Mouse (Mus musculus) G1E-ER4 (cell line): ENCODE measurements around the gene Exoc2. TPM values are rescaled to one million over a fixed set of nuclear protein-coding genes. Genes with fewer than 3 reads are reported as not detected.

Source experiments
- GATA1 ChIP-seq: IDR thresholded peaks from one replicate; pipeline ENCODE4 v1.8.0; 2012; ENCODE audit warnings: low read length, inconsistent platforms
- polyA plus RNA-seq: library from polyadenylated mRNA; stranded (reverse); fragments of >175 nt; gene quantifications from 2 replicates; pipeline ENCODE4 v1.2.3, GENCODE M21; 2012

Gene Exoc2
- 6.0 and 6.1 TPM in 2 replicates for polyA plus RNA-seq

DNA sequence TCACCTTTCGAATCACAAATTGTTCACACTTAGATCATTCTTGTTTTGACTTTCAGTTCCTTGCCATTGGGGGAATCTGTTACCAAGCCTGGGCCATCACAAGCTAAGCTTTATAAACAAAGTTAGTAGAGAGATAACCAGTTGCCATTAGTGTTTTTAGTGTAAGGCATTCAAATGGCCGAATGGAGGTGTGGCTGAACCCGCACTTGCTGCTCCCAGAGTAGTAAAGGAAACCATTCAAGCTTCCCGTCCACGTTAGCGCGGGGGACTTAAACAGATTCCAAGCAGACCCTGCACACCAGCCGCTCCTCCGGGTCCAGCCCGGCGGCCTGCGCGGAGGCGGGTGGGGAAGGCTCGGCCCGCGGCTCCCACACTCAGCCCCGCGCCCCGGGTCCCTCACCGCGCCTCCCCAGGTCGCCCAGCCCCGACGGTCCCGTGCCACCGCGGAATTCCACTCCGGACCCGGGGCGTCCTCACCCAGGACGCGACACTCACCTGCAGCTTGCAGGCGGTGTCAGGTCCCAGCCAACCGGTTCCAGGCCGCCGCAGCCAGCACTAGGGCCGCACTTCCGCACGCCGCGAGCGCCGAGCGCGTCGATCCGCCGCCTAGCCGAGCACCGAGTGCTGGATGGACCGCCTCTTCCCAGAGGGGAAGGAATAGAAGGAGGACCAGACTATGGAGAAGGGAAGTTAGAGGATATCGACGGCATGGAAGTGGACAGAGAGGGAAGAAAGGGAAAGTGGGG lies at the start of gene Exoc2, which contains the start of gene Gm5447:
Exoc2 (minus strand) TSS at position 593 of the 746 bp plus-strand sequence.
Gm5447 (plus strand) TSS at position 704 of the 746 bp plus-strand sequence.
- no peak for TF ChIP-seq GATA1

DNA sequence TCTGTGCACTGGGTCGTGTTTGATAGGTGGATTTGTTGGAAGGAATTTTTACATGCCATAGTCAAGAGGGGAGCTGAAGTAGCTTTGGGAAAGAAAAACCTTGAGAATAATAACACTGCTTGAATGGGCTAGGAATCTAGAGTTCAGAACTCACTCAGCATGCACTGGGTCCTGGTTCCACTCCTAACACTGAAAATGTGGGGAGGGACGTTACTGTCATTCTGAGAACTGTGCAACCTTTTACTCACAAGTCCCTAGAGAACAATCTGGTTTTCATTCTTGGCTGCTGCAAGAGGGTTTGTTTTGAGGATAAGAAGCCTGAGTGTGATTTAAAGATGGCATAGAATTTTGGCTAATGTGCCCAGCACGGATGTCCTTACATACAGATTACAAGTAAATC lies 49.8 kb upstream of the Exoc2 start:
- no peak for TF ChIP-seq GATA1

DNA sequence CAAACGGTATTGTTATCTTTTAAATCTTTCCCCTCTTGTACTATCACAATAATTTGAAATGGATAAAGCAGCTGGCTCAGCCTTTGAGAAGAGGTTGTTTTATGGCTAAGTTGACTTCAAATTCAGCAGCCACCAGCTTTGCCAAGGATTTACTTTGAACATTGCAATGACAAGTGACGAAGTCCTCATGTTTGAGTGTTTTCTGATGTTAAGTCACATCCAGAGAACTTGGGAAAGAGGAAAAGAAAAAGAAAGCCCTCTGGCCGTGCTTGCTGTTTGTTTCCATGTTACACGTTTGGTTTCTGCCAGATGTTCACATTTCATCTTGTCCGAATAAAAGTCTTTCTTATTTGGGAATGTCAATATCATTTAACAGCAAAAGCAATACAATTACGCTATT lies 48.0 kb upstream of the Exoc2 start:
- TF ChIP-seq GATA1 = no peak

DNA sequence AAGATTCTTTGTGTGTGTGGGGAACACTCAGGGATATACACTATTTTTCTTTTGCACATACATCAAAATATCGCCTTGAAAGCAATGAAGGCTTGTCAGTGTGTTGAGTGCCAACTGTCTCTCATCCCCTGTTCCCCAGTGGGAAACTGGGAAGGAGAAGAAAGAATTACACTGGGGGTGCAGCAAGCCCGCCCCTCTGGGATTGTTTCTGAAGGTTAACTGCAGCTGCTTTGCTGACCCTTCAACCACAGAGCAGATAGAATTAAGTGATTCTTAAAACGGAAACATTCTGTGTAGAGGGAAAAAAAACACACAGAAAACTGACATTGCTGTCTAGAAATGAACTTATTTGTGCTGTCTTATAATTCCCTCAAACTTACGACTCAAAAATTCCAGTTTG lies 47.6 kb upstream of the Exoc2 start:
- no peak for TF ChIP-seq GATA1

DNA sequence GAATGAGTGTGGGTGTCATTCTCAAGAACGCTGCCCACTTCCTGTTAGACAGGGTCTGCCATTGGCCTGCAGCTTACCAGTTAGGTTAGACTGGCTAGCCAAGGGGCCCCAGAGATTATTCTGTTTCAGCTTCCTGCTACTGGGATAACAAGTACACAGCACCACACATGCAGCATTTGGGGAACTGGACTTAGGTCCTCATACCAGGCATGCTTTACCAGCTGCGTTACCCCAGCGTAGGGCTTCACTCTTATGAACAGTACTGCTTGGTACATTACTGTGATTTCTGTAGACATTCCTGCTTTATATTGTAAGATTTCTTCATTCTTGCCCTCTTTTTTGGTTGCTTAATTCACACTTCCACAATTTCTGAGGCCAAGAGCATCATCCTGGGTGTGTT lies 43.7 kb upstream of the Exoc2 start:
- no peak for TF ChIP-seq GATA1

DNA sequence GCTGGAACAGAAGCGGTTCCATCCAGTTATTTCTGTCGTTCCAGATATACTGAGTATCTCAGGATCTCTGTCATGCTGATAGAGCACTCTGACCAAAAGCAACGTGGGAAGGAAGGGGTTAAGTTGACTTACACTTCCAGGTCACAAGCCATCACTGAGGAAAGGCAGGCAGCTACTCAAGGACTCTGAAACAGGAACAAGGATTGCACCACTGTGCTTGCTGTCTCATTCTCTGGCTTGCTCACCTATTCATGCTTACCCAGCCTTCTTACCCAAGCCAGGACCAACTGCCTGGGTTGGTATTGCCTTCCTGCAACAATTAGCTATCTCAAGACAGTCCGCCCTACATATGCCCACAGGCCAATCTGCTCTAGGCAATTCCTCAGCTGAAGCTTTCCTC lies 31.1 kb upstream of the Exoc2 start:
- TF ChIP-seq GATA1 = no peak

DNA sequence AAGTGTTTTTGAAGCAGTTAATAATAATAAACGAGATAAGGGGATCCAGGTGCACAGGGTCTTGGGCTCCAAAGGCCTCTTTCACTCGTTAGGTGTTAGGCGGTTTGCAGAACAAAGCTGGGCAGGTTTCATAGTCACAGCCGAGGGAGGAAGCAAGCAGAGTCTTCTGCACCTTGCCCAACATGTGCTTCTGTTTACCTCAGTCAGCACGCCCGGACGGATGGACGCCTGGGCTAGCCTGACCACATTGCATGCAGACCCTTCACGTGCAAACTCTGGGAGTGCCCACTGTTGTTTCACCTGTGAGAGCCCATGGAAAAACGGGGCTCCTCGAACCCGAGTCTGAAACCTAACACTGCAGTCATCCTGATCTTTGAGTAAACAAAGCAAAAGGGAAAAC lies 30.6 kb upstream of the Exoc2 start:
- TF ChIP-seq GATA1 = no peak

DNA sequence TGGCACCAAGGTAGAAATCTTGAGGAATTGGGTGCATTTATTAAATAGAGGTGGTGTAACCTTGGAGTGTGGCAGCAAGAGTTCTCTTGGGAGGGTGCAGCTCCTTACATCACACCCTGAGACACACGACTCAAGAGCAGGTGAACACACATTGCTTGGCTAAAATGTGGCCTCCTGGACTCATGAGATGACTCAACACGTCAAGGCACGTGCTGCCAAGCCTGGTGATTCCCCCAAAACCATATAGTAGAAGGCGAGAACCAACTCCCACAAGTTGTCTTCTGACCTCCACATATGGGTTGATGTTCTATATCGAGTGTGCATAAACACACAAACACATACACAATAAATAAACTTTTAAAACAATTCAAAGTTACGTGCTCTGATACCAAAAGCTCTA lies 25.9 kb upstream of the Exoc2 start:
- TF ChIP-seq GATA1 = no peak

DNA sequence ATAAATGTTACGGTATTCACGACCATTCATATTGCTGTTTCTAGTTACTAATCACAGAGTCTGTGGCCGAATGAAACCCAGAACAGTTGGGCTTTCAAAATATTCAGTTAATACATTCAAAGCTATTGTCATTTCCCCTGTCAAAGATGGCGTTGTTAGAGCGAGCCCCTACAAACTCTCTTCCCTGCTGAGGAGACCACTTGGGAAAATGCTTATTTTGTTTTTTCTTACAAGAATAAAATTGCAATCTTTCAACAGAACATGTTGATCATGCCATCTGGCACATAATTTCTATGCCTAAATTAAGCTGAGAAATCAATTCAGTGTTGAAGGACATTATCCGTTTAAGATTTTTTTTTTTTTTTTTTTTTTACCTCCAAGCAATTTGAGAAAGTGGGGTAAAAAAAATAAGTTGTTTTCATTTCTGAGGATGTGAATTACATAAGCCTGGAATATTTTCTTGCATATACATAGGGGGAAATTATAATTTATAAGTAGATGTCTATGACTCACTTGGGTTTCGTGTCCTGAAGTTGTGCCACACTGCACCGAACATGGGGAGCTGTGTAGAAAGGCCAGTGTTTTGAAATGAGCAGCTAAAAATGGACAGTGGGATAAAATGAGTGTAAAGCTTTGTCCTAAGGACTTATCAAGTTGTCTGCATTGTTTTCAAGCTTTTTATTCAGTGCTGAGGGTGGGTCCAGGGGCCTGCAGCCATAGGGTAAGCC lies 23.8 kb upstream of the Exoc2 start:
- TF ChIP-seq GATA1 = no peak

DNA sequence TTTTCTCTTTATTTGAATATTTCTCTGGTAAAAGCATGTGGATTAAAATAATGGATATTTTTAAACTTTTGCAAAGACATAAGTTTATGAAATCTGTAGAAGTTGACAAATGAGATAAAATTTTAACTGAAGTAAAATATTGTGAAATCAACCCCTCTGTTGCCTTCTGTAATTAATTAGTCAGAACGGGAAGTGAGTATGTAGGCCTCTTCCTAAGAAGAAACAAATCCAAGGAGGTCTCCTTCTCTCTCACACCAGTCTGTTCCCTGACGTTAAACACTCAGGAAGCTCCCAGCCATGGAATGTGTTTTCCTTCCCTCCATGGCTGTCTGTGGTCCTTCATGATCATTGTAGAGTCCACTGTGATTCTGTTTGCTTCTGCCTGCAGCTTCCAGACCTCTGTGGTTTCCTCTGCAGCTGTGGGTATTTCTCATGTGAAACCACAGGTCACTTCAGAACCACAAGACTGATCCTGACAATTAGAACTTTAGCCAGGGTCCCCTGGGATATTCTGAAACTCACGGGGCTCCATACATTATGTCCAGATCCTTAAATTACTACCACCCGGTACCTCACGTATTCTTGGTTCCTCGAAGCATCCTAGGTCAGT lies 20.5 kb upstream of the Exoc2 start:
- TF ChIP-seq GATA1 = no peak

DNA sequence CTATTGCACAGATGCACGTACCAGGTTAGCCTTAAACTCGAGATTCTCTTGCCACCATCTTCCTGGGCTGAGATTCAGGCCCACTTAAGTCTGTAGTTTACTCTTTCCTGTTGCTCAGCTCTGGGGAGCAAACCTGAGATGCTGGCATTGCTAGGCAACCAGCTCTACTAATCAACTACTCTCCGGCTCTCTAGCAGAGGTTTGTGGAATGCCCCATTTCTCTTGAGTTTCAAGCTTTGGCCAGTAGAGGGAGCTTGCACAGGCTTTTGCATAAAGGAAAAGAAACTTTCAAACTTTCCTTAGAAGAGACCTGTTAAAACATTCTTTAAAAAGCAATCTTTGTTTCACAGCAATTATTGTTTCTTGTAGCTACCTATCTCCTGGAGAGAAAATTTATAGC lies 19.9 kb upstream of the Exoc2 start:
- TF ChIP-seq GATA1 = no peak

DNA sequence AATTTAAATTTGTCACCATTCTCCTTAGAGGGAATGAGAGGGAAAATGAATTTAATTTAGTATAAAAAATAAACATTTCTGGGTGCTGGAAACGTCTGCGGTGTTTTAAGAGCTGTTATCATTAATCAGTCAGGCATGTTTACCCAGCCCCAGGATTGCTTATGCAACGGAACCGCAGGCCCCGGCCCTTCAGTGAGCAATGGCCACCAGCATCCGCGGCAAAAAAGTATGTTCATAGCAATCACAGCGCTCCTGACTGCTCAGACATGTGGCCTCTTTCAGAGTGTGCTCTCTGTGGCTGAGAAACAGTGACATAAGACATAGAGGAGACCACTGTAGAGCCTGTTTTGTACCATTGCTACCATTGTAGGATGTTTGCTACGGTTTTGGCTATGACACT lies 16.3 kb upstream of the Exoc2 start:
- no peak for TF ChIP-seq GATA1

DNA sequence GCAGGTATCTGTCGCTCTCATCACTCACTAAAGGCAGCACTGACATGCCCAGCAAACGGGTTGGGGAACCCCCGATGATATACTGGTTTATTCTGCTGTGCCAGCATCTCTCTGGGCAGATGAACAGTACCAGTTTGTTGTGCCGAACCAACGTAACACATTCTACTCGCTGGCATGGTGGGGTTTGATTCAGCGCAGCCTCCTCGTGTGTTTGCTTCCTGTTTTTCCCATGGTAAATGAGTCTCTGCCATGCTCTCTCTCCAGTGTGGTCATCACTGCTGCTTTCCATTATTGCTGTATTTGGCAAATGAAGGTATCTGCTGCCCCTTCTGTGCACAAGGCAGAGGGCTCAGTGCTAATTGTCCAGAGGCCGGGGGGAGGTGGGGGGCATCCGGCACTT lies 15.8 kb upstream of the Exoc2 start:
- TF ChIP-seq GATA1 = no peak

DNA sequence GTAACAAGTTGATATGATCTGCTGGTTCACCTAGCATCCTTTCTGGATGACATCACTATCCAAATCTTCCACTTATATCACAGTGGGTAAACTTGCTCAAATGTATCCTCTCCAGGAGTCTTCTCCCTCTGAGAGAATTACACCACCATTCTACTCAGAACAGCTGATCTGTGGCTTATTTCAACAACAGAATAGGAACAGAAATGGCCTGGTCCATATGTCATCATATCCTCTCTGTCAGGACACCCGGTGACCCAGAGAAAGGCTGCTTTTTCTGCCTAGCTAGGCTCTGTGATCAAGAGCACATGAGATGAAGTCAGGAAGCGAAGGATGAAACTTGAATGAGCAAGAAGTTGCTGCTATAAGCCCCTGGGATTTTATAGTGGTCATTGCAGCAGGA lies 13.8 kb upstream of the Exoc2 start:
- TF ChIP-seq GATA1 = no peak

DNA sequence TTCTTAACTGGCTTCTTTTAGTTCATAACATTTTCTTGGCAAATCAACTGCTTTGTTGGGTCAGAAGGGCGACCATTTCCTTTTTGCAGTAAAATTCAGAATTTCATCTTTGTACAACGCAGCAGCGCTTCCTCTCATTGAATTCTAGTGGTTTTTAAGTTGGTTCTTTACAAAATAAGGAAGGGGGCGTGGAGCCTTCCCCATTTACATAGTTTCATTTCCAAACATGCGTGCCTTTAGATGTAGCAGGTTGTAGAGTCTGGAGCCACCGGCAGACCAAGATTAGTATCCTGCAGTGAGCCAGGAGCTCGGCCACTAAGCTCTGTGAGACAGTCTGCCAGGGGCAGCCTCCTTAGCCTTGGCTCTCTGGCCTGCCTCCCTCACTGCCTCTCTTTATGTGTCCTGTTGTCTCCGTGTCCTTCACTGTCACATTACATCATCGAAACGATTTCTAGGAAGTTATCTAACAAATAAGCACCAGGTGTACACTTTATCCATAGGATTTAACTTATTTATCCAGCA lies 13.1 kb upstream of the Exoc2 start:
- TF ChIP-seq GATA1 = no peak
